Mouse (Mus musculus) heart, embryonic 11.5 days (tissue): ENCODE data around the gene Ly75. TPM values are rescaled to one million over a fixed set of nuclear protein-coding genes. Genes with fewer than 3 reads are reported as not detected.

Experiments used
- ATAC-seq: fragments of 200-750 bp; cut with Nextera tagmentation; replicated peaks from 2 replicates; pipeline ENCODE4 v1.8.0; 2017; ENCODE audit warnings: moderate library complexity; ENCODE audit not compliant: insufficient number of reproducible peaks, low FRiP score, low TSS enrichment
- H3K27ac ChIP-seq: fragments of 300-500 bp; sonication (generic); 2 replicates; pipeline ENCODE4 v1.5.1; 2014; ENCODE audit warnings: mild to moderate bottlenecking, low read depth, low read length
- H3K27me3 ChIP-seq: fragments of 300-500 bp; sonication (generic); 2 replicates; pipeline ENCODE4 v1.6.1; 2014; ENCODE audit warnings: mild to moderate bottlenecking, low read length, mixed read lengths; ENCODE audit not compliant: control insufficient read depth, insufficient read depth
- H3K36me3 ChIP-seq: fragments of 300-500 bp; sonication (generic); 2 replicates; pipeline ENCODE4 v1.6.1; 2014; ENCODE audit warnings: mild to moderate bottlenecking, low read length, moderate library complexity, mixed read lengths; ENCODE audit not compliant: control insufficient read depth, insufficient read depth
- H3K4me1 ChIP-seq: fragments of 300-500 bp; sonication (generic); 2 replicates; pipeline ENCODE4 v1.6.1; 2014; ENCODE audit warnings: low read length; ENCODE audit not compliant: control insufficient read depth, insufficient read depth
- H3K4me2 ChIP-seq: fragments of 300-500 bp; sonication (generic); 2 replicates; pipeline ENCODE4 v1.6.1; 2014; ENCODE audit warnings: mild to moderate bottlenecking, moderate library complexity
- H3K4me3 ChIP-seq: fragments of 300-500 bp; sonication (generic); 2 replicates; pipeline ENCODE4 v1.5.1; 2014; ENCODE audit warnings: low read depth, low read length
- H3K9ac ChIP-seq: fragments of 300-500 bp; sonication (generic); 2 replicates; pipeline ENCODE4 v1.6.1; 2014; ENCODE audit warnings: mild to moderate bottlenecking, low read depth, low read length, moderate library complexity
- H3K9me3 ChIP-seq: fragments of 300-500 bp; sonication (generic); replicated peaks from 2 replicates; pipeline ENCODE4 v1.6.1; 2016; ENCODE audit warnings: low read length; ENCODE audit not compliant: control insufficient read depth
- WGBS: fragments of 180-500 bp; shearing (Covaris S2); extraction: QIAGEN DNeasy Blood & Tissue Kit; methylation state at CpG from one replicate; pipeline ENCODE4 v1.1.7; 2014; ENCODE audit not compliant: insufficient replicate concordance; 5-methylcytosine and 5-hydroxymethylcytosine counted together
- polyA plus RNA-seq: library from polyadenylated mRNA; unstranded; fragments of >200 nt; fragmentation: Nextera tagmentation; extraction: Ambion mirVana; gene quantifications from 2 replicates; pipeline ENCODE4 v1.2.1, GENCODE M21; 2014

Gene Ly75
- polyA plus RNA-seq, 1 experiment from 2014 or later: 3.7 TPM

DNA sequence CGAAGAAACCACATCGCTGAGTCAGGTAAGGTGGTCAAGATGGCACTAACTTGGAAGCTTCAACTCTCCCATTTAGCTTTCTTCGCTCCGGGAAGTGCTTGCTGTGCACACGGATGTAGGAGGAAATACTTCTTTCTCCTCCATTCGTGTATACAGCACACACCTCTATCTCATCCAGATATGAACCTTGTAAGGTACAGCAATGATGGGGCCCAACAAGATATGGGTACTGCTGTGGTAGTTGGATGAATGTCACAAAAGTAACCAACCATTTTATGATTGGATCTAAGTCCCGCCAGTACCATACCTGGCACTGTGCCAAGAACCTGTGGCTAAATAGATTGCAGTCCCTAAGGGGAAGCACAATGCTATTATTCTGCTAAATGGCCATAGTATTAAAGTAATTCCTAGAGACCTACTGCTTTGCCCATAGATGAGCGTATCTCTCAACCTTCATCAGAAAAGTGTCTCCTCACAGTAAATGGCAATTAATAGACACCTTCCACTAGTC lies 97.9 kb downstream of the Ly75 start:
- Histone ChIP-seq H3K27me3 (no peaks in the 10 kb centered on the region), H3K4me3 (no peak overlapping the region), H3K27ac (no peak overlapping the region), H3K9ac (no peak overlapping the region), H3K4me1 (peaks cover 3% of the 10 kb centered on the region; the same call in 1 of the 2 replicates), H3K4me2 (no peak overlapping the region), H3K9me3 (no peaks in the 10 kb centered on the region), H3K36me3 (no peaks in the 10 kb centered on the region)
- WGBS: 88% methylated on average over 8 of the region's 8 CpGs
- no peak for ATAC-seq

DNA sequence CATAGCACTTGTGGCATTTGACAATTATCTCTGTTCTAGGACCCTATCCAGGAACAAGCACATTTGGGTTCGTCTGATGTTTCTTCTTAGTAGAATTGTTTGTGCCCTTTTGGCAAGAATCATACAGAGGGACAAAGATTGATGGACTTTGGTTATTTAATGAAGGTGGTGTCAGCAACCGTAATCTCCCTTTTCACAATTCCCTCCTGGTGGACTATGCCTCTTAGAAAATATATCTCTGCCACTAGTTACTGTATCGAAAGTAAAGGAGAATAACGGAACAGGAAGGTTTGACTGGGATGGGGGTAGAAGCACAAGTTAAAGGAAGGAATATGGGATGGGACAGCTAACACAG lies 98.7 kb downstream of the Ly75 start, which contains the start of gene Cd302:
Cd302 (minus strand) TSS at position 22 of the 355 bp plus-strand sequence.
- H3K9ac ChIP-seq: peak within 1 kb of the TSS; percentile 71
- H3K27ac ChIP-seq: no peak within 1 kb of the TSS
- no peaks in the 10 kb centered on the region for H3K27me3 ChIP-seq
- H3K4me2 ChIP-seq: peak within 1 kb of the TSS; percentile 86
- H3K36me3 ChIP-seq: no peaks in the 10 kb centered on the region
- peaks cover 3% of the 10 kb centered on the region; the same call in 1 of the 2 replicates for H3K4me1 ChIP-seq
- H3K9me3 ChIP-seq: no peaks in the 10 kb centered on the region
- WGBS: 45% methylated on average over 4 of the region's 4 CpGs
- H3K4me3 ChIP-seq: peak within 1 kb of the TSS; percentile 55
- ATAC-seq: no peak

DNA sequence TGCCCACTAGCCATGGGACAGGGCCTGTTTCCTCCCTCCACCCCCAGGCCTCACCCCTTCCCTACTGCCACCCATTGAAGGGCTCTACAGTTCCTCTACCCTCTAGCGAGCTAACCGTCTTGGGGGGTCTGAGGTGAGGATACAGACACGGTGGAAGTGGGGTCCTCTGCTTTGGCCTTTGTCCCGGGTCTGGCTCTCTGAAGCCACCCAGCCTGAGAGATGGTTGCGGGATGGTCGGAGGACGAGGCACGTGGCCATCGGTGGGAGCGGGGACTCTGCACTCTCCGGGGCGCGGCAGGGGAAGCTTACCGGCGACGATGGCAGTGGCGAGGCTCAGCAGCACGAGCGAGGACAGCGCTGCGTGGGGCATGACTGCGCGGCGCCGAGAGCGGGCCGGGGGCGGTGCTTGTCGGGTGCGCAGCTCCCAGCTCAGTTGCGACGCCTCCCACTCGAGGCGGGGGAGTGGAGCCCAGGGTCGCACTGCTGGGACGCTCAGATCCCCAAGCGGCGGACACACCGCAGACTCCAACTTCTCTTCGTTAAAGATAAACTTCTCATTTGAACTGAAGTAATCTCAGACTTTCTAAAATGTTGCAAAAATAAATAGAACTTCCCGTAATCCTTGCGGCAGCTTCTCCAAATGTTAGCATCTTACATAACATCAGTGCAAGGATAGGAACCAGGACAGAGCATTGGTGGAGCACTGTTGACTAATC lies 99.2 kb downstream of the Ly75 start:
- no peak overlapping the region for H3K27ac ChIP-seq
- H3K4me3 ChIP-seq: peak overlapping the region; percentile 55
- no peaks in the 10 kb centered on the region for H3K27me3 ChIP-seq
- peak overlapping the region; percentile 86 for H3K4me2 ChIP-seq
- peak overlapping the region; percentile 71 for H3K9ac ChIP-seq
- ATAC-seq: peak; percentile 77; the same call in 1 of the 2 replicates
- no peaks in the 10 kb centered on the region for H3K36me3 ChIP-seq
- under 1% methylated on average over 42 of the region's 42 CpGs for WGBS
- H3K4me1 ChIP-seq: peaks cover 3% of the 10 kb centered on the region; the same call in 1 of the 2 replicates
- no peaks in the 10 kb centered on the region for H3K9me3 ChIP-seq

DNA sequence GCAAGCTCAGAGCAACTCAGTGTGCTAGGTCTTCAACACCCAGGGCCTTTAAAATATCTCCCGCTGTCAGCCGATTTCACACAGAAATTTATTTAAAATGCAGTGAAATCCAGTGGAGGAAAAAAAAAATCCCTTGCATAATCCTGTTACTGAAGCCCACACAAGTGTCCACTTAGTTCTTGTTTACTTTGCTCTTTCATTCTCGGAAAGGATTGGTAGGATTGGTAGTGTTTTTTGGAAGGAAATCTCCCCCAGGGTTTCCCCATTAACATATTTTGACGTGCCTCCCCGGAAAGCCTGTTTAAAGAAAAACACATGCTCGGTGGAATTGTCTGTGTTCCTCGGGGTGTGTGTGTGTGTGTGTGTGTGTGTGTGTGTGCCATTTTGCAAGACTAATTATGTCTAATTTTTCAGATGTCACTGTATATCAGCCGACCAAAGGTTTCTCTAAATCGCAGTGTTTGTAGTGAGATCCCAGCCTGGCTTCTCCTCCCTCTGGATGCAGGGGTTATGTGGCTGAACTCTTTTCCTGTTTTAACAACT lies 99.8 kb downstream of the Ly75 start:
- H3K27me3 ChIP-seq: no peaks in the 10 kb centered on the region
- peaks cover 3% of the 10 kb centered on the region; the same call in 1 of the 2 replicates for H3K4me1 ChIP-seq
- 14% methylated on average over 9 of the region's 9 CpGs for WGBS
- no peaks in the 10 kb centered on the region for H3K9me3 ChIP-seq
- H3K27ac ChIP-seq: no peak overlapping the region
- H3K36me3 ChIP-seq: no peaks in the 10 kb centered on the region
- H3K4me3 ChIP-seq: peak overlapping the region; percentile 55
- peak overlapping the region; percentile 71; the same call in 1 of the 2 replicates for H3K9ac ChIP-seq
- peak overlapping the region; percentile 86 for H3K4me2 ChIP-seq
- ATAC-seq: no peak

DNA sequence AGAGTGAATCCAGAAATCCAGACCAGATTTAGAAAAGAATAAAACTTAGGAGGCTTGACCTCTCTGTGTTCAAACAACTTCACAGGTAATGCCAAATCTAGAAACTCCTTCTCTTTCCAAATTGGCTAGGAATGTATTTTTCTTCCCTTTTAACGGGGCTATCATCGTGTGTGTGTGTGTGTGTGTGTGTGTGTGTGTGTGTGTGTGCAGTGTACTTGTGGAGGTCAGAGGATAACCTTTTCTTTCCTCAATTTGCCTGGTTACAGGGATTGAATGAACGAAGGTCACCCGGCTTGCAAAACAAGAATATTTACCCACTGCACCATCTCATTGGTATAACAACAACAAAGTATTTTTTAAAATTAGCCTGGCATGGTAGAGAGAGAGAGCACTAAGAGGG lies 100.5 kb downstream of the Ly75 start:
- 72% methylated on average over 4 of the region's 4 CpGs for WGBS
- no peak for ATAC-seq
- no peak overlapping the region for H3K9ac ChIP-seq

DNA sequence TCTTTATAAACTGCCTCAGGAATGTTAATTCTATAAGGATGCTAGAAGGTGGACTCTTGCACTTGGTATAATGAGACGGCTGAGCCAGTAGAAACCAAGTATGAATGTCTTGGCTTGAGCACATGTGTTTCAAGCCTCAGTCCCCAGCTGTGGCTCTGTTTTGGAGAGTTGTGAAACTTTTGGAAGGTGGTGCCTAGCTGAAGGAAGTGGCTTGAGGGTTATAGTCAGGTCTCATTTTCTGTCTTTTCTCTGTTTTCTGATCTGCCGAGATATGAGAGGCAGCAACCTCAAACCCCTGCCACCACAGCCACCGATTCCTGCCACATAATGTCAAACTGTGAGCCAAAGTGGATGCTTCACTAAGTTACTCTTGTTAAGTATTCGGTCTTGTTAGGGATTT lies 104.5 kb downstream of the Ly75 start:
- no peak overlapping the region for H3K4me3 ChIP-seq
- peaks cover 3% of the 10 kb centered on the region; the same call in 1 of the 2 replicates for H3K4me1 ChIP-seq
- 89% methylated on average over 4 of the region's 4 CpGs for WGBS
- no peaks in the 10 kb centered on the region; the same call in 1 of the 2 replicates for H3K36me3 ChIP-seq
- no peak overlapping the region for H3K27ac ChIP-seq
- H3K27me3 ChIP-seq: no peaks in the 10 kb centered on the region
- ATAC-seq: no peak
- no peak overlapping the region for H3K4me2 ChIP-seq
- no peak overlapping the region for H3K9ac ChIP-seq
- no peaks in the 10 kb centered on the region for H3K9me3 ChIP-seq

More for the DNA sequence above, 100.5 kb downstream of the Ly75 start:
- Histone ChIP-seq H3K27ac (no peak overlapping the region), H3K4me1 (peaks cover 3% of the 10 kb centered on the region; the same call in 1 of the 2 replicates), H3K4me3 (no peak overlapping the region), H3K4me2 (peak overlapping the region; percentile 86), H3K36me3 (no peaks in the 10 kb centered on the region), H3K27me3 (no peaks in the 10 kb centered on the region), H3K9me3 (no peaks in the 10 kb centered on the region)

DNA sequence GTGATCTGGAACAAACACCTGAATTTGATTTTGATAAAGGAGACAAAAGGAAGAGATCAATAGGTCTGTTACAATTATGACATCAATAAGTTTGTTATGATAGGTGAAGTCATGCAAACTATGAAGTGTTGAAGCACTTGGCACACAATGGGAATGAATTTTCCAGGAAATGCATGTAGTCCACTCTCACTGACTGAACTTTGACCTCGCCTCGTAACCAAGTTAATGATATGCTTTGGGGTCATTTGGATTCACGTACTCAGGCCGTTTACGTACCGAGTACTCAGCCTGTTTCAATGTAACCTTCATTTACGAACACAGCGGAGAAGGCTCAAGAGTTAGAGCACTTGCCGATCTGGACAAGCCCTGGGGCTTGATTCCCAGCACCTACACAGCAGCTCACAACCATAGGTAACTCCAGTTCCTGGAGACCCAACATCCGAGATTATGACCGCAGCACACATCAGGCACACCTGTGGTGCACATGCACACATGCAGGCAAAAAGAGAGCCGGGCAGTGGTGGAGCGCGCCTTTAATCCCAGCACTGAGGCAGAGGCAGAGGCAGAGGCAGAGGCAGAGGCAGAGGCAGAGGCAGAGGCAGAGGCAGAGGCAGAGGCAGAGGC lies 113.1 kb downstream of the Ly75 start:
- no peak overlapping the region for H3K4me2 ChIP-seq
- no peak overlapping the region for H3K9ac ChIP-seq
- WGBS: 92% methylated on average over 14 of the region's 14 CpGs
- H3K9me3 ChIP-seq: no peaks in the 10 kb centered on the region
- H3K4me3 ChIP-seq: no peak overlapping the region
- H3K36me3 ChIP-seq: no peaks in the 10 kb centered on the region; the same call in 1 of the 2 replicates
- H3K4me1 ChIP-seq: peaks cover 7% of the 10 kb centered on the region; the same call in 1 of the 2 replicates
- no peaks in the 10 kb centered on the region for H3K27me3 ChIP-seq
- ATAC-seq: no peak
- no peak overlapping the region for H3K27ac ChIP-seq

DNA sequence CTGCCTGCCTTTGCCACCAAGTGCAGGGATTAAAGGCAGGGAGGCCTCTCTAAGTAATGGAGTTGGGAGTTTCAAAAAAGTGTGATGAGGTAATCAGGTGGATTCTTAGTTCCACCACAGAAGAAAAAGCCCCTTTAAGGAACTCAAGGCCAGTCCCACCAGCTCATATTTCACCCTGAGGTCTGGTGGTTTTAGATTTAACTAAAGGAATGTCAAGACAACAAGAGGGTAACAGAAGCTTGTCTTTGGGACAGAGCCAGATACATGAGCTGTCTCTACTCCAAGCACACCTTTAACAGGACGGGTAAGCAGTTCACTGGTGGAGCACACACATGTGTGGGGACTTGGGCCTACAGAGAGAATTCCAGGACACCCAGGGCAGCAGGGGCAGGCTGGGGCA lies 115.5 kb downstream of the Ly75 start:
- no peaks in the 10 kb centered on the region for H3K27me3 ChIP-seq
- H3K9ac ChIP-seq: no peak overlapping the region

More for the DNA sequence above, 115.5 kb downstream of the Ly75 start:
- Histone ChIP-seq H3K9me3 (no peaks in the 10 kb centered on the region), H3K4me2 (no peak overlapping the region), H3K4me1 (peaks cover 7% of the 10 kb centered on the region; the same call in 1 of the 2 replicates), H3K36me3 (no peaks in the 10 kb centered on the region), H3K27ac (no peak overlapping the region), H3K4me3 (no peak overlapping the region)
- no peak for ATAC-seq
- WGBS: 28% methylated on average over 1 of the region's 1 CpGs
